In the genomic region with DNA sequence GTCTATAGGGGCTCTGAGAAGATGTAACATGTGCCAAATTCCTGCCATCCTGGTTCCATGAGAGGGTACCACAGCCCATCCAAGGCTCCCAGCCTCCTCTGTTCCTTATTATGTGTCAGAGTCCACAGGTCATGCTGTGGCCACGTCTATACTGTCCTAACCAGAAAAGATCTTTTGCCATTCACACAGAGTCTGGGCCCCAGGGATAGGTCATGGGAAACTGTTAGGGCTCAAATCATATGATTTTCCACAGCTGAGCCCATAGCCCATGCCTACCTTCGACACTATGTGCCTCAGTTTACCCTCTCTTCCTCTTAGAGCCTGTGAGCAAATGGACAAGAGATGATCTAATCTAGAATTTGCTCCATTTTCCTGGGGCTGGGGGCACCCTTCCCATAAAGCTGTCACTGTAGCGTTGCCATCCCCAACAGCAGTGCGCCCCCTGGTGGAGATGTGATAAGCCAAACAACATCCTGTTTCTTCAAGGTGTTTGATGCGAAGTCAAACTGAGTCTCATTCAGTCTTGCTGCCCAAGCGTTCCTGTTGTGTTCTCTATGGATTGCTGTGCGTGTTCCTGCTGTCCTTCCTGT, we compare ENCODE assay signal across 9 mouse cellular contexts. TPM values are rescaled to one million over a fixed set of nuclear protein-coding genes. Genes with fewer than 3 reads are reported as not detected.
A peak's percentile ranks its signal among the peaks of the same experiment; 100 is the strongest.
DNase-seq lines count a peak whose midpoint lies in the region; ATAC-seq and TF ChIP-seq lines count a peak whose summit lies in the region.
"Had no signal": no experiment of that assay in that cellular context is flagged by ENCODE, and none has a peak within 500 bp of the region (broad histone marks: within the 10 kb centered on the region; RNA-seq: fewer than 3 reads in every experiment).

No protein-coding gene starts in this region.

- no peaks in the 10 kb centered on the region for H3K9me3 ChIP-seq in kidney, postnatal 0 days (replicated peaks; ENCODE audit: low read length)

- peak; percentile 97 for TF ChIP-seq CTCF in kidney, postnatal 0 days (IDR thresholded peaks at IDR 0.05; ENCODE audit: low read depth)

- H3K4me1 ChIP-seq in kidney, postnatal 0 days (replicated peaks; ENCODE audit: insufficient read depth, low read length): no peaks in the 10 kb centered on the region

- intact Hi-C loops in gastrocnemius, postnatal 14 days (cut with DNase I; ENCODE audit: low total_unique reads): loop anchor here (2.0 kb wide), 1 partner anchor 46 kb away; the partner anchor contains the start of gene Rtn4r

- no peak for ATAC-seq in kidney, postnatal 0 days (replicated peaks; ENCODE audit: low FRiP score, low read depth)

- H3K9ac ChIP-seq in kidney, postnatal 0 days (ENCODE audit: low read depth, low read length): no peak overlapping the region

- peak; percentile 75 for DNase-seq in 416B (ENCODE audit: low read depth)
- DNase-seq in T-cell, adult 2 months (ENCODE audit: low spot score): peak; percentile 40
- peak; percentile 88 to 95 for DNase-seq in cerebellum, postnatal 25 days
- DNase-seq in gastrocnemius, postnatal 14 days: peak; percentile 83
- peak; percentile 83 for DNase-seq in kidney, postnatal 0 days (ENCODE audit: low spot score)
- DNase-seq in lung, adult 18-20 months: peak; percentile 54 to 64
- peak; percentile 49 for DNase-seq in ovary, postnatal 10 days (ENCODE audit: low spot score)
- DNase-seq in thymus, postnatal 10 days (ENCODE audit: low spot score in 2 of 2): peak; percentile 66 to 94

- H3K36me3 ChIP-seq in kidney, postnatal 0 days (ENCODE audit: insufficient read depth, low read length): no peaks in the 10 kb centered on the region

- 12% methylated on average over 7 of the region's 7 CpGs for WGBS in kidney, postnatal 0 days

- H3K4me2 ChIP-seq in kidney, postnatal 0 days (ENCODE audit: low read length): no peak overlapping the region

- no peak overlapping the region for H3K4me3 ChIP-seq in kidney, postnatal 0 days (replicated peaks; ENCODE audit: low read depth, low read length)

- H3K27ac ChIP-seq in kidney, postnatal 0 days: no peak overlapping the region

- no peaks in the 10 kb centered on the region for H3K27me3 ChIP-seq in kidney, postnatal 0 days (ENCODE audit: insufficient read depth, low read length)

RNA-seq across cellular contexts. Expression of gene Rtn4r, which starts 44.9 kb away (rescaled TPM):
- total RNA-seq in gastrocnemius, postnatal 14 days (2021): under 1 TPM; 0.18 to 0.21 TPM
- 1.0 and 1.2 TPM in 2 replicates for polyA plus RNA-seq in kidney, postnatal 0 days (2015; fragmentation: Nextera tagmentation; extraction: Ambion mirVana)

RNA-seq across cellular contexts. Expression of gene Ccdc188, which starts 45.3 kb away (rescaled TPM):
- total RNA-seq in gastrocnemius, postnatal 14 days (2021): not detected
- polyA plus RNA-seq in kidney, postnatal 0 days (2015; fragmentation: Nextera tagmentation; extraction: Ambion mirVana): not detected in 2 replicates
- polyA plus RNA-seq: stomach, embryonic 14.5 days had no signal

Comparison
In these comparisons a context has a peak if more than half of its experiments do, and no peak if none do; other contexts are left out.
1. DNase-seq: peak in every context shown above with its lines; median percentile 92 in cerebellum, postnatal 25 days; 83 in gastrocnemius, postnatal 14 days; 83 in kidney, postnatal 0 days; 80 in thymus, postnatal 10 days; 75 in 416B; 59 in lung, adult 18-20 months; 49 in ovary, postnatal 10 days; 40 in T-cell, adult 2 months.